Mouse (Mus musculus) forebrain, embryonic 11.5 days (tissue): Measurements from ENCODE around the gene Ifnl3. TPM values are rescaled to one million over a fixed set of nuclear protein-coding genes. Genes with fewer than 3 reads are reported as not detected.
"Not testable (repeated sequence)": the region's sequence is repeated elsewhere in the genome, so short reads cannot be mapped to it uniquely, and the experiment has no call there.

ENCODE experiments used
- ATAC-seq: fragments of 200-750 bp; cut with Nextera tagmentation; replicated peaks from 2 replicates; pipeline ENCODE4 v1.8.0; 2017; ENCODE audit warnings: moderate TSS enrichment; ENCODE audit not compliant: low FRiP score
- DNase-seq: peaks from one replicate; pipeline ENCODE4 v3.0.0-alpha.2; 2017; ENCODE audit warnings: low spot score
- H3K27ac ChIP-seq: fragments of 300-500 bp; sonication (generic); 2 replicates; pipeline ENCODE4 v1.5.1; 2014; ENCODE audit warnings: low read depth, low read length
- H3K27me3 ChIP-seq: fragments of 300-500 bp; sonication (generic); 2 replicates; pipeline ENCODE4 v1.6.1; 2014; ENCODE audit warnings: mild to moderate bottlenecking, low read length, mixed read lengths; ENCODE audit not compliant: control insufficient read depth, insufficient read depth
- H3K36me3 ChIP-seq: fragments of 300-500 bp; sonication (generic); 2 replicates; pipeline ENCODE4 v1.6.1; 2014; ENCODE audit warnings: mild to moderate bottlenecking, low read length, moderate library complexity, mixed read lengths; ENCODE audit not compliant: control insufficient read depth, insufficient read depth
- H3K4me1 ChIP-seq: fragments of 300-500 bp; sonication (generic); replicated peaks from 2 replicates; pipeline ENCODE4 v1.6.1; 2014; ENCODE audit warnings: low read length, mixed read lengths; ENCODE audit not compliant: control insufficient read depth, insufficient read depth
- H3K4me2 ChIP-seq: fragments of 300-500 bp; sonication (generic); 2 replicates; pipeline ENCODE4 v1.6.1; 2014; ENCODE audit warnings: low read depth, mild to moderate bottlenecking, low read length, moderate library complexity, mixed read lengths; ENCODE audit not compliant: severe bottlenecking
- H3K4me3 ChIP-seq: fragments of 300-500 bp; sonication (generic); 2 replicates; pipeline ENCODE4 v1.5.1; 2014; ENCODE audit warnings: low read depth, low read length
- H3K9ac ChIP-seq: fragments of 300-500 bp; sonication (generic); 2 replicates; pipeline ENCODE4 v1.6.1; 2014; ENCODE audit warnings: low read length
- H3K9me3 ChIP-seq: fragments of 300-500 bp; sonication (generic); 2 replicates; pipeline ENCODE4 v1.6.1; 2016; ENCODE audit warnings: low read length, mixed read lengths; ENCODE audit not compliant: control insufficient read depth
- WGBS: fragments of 180-500 bp; shearing (Covaris S2); extraction: QIAGEN DNeasy Blood & Tissue Kit; methylation state at CpG from one replicate; pipeline ENCODE4 v1.1.7; 2014; 5-methylcytosine and 5-hydroxymethylcytosine counted together
- polyA plus RNA-seq: library from polyadenylated mRNA; unstranded; fragments of >200 nt; fragmentation: Nextera tagmentation; extraction: Ambion mirVana; gene quantifications from 2 replicates; pipeline ENCODE4 v1.2.1, GENCODE M21; 2014

The Ifnl3 gene
- polyA plus RNA-seq, 1 experiment from 2014 or later = not detected

- Histone ChIP-seq H3K27ac (no peak overlapping the region), H3K4me1 (no peaks in the 10 kb centered on the region; the same call in 1 of the 2 replicates), H3K9ac (no peak overlapping the region), H3K27me3 (peaks cover 3% of the 10 kb centered on the region; the same call in 1 of the 2 replicates), H3K4me2 (no peak overlapping the region), H3K36me3 (no peaks in the 10 kb centered on the region), H3K9me3 (no peaks in the 10 kb centered on the region), H3K4me3 (no peak overlapping the region)
- 87% methylated on average over 8 of the region's 8 CpGs for WGBS
- no peak for DNase-seq
- ATAC-seq = no peak
Observed at GRCm38 (mm10) chr7:28492310-28492709, 30.3 kb upstream of the Ifnl3 start.

- Histone ChIP-seq H3K9me3 (no peaks in the 10 kb centered on the region), H3K27me3 (no peaks in the 10 kb centered on the region), H3K4me3 (no peak overlapping the region), H3K9ac (no peak overlapping the region), H3K4me1 (no peaks in the 10 kb centered on the region), H3K4me2 (no peak overlapping the region), H3K27ac (no peak overlapping the region), H3K36me3 (no peaks in the 10 kb centered on the region)
- 79% methylated on average over 11 of the region's 11 CpGs for WGBS
- DNase-seq = no peak
- ATAC-seq = no peak
Observed at GRCm38 (mm10) chr7:28495426-28495825, 27.2 kb upstream of the Ifnl3 start.

GRCm38 (mm10) chr7:28505585-28505984 lies 17.1 kb upstream of the Ifnl3 start:
- peak; percentile 55 for DNase-seq
- H3K4me1 ChIP-seq = no peaks in the 10 kb centered on the region
- H3K4me3 ChIP-seq = no peak overlapping the region
- WGBS = 10% methylated on average over 5 of the region's 5 CpGs
- H3K9ac ChIP-seq = no peak overlapping the region
- no peaks in the 10 kb centered on the region for H3K27me3 ChIP-seq
- no peak overlapping the region for H3K4me2 ChIP-seq
- H3K27ac ChIP-seq = no peak overlapping the region
- no peaks in the 10 kb centered on the region for H3K36me3 ChIP-seq
- H3K9me3 ChIP-seq = no peaks in the 10 kb centered on the region
- no peak for ATAC-seq

GRCm38 (mm10) chr7:28509121-28509520 lies 13.5 kb upstream of the Ifnl3 start:
- WGBS = 76% methylated on average over 2 of the region's 2 CpGs
- ATAC-seq = not testable (repeated sequence)

GRCm38 (mm10) chr7:28510405-28510974 lies 12.1 kb upstream of the Ifnl3 start, which contains the start of gene Ifnl2:
TSS of gene Ifnl2 (minus strand) at chr7:28510455.
- not testable (repeated sequence) for H3K9ac ChIP-seq, ATAC-seq, H3K4me1 ChIP-seq, H3K36me3 ChIP-seq, H3K4me3 ChIP-seq, H3K27ac ChIP-seq, H3K9me3 ChIP-seq, H3K4me2 ChIP-seq, H3K27me3 ChIP-seq, DNase-seq
- WGBS = 71% methylated on average over 8 of the region's 8 CpGs

More at GRCm38 (mm10) chr7:28509121-28509520, 13.5 kb upstream of the Ifnl3 start:
- H3K4me1 ChIP-seq, H3K9ac ChIP-seq, DNase-seq, H3K27ac ChIP-seq, H3K4me2 ChIP-seq, H3K9me3 ChIP-seq, H3K4me3 ChIP-seq, H3K27me3 ChIP-seq, H3K36me3 ChIP-seq: not testable (repeated sequence)

- no peak overlapping the region for H3K4me3 ChIP-seq
- H3K9ac ChIP-seq = no peak overlapping the region
- H3K9me3 ChIP-seq = no peaks in the 10 kb centered on the region
- no peaks in the 10 kb centered on the region for H3K27me3 ChIP-seq
- 75% methylated on average over 8 of the region's 8 CpGs for WGBS
- no peaks in the 10 kb centered on the region for H3K4me1 ChIP-seq
- ATAC-seq = no peak
- H3K27ac ChIP-seq = no peak overlapping the region
- no peak for DNase-seq
- H3K4me2 ChIP-seq = no peak overlapping the region
- no peaks in the 10 kb centered on the region for H3K36me3 ChIP-seq
Observed at GRCm38 (mm10) chr7:28511441-28511840, 11.2 kb upstream of the Ifnl3 start.

GRCm38 (mm10) chr7:28527922-28528719 lies 5.5 kb downstream of the Ifnl3 start:
- no peaks in the 10 kb centered on the region for H3K27me3 ChIP-seq
- peak; percentile 53; the same call in 1 of the 2 replicates for ATAC-seq
- no peaks in the 10 kb centered on the region for H3K36me3 ChIP-seq
- H3K4me1 ChIP-seq = no peaks in the 10 kb centered on the region
- H3K4me2 ChIP-seq = no peak overlapping the region
- H3K27ac ChIP-seq = no peak overlapping the region
- H3K4me3 ChIP-seq = no peak overlapping the region
- DNase-seq = peak; percentile 88
- 5% methylated on average over 19 of the region's 19 CpGs for WGBS
- H3K9ac ChIP-seq = no peak overlapping the region
- no peaks in the 10 kb centered on the region for H3K9me3 ChIP-seq

- H3K27me3 ChIP-seq = no peaks in the 10 kb centered on the region
- no peak overlapping the region for H3K4me3 ChIP-seq
- H3K4me2 ChIP-seq = no peak overlapping the region
- H3K9ac ChIP-seq = no peak overlapping the region
- H3K36me3 ChIP-seq = no peaks in the 10 kb centered on the region
- H3K9me3 ChIP-seq = no peaks in the 10 kb centered on the region
- no peak overlapping the region for H3K27ac ChIP-seq
- no peaks in the 10 kb centered on the region for H3K4me1 ChIP-seq
- 71% methylated on average over 8 of the region's 8 CpGs for WGBS
- no peak for DNase-seq
- ATAC-seq = no peak
Observed at GRCm38 (mm10) chr7:28532005-28532404, 9.4 kb downstream of the Ifnl3 start.
